Mouse (Mus musculus) heart, adult 9 months (tissue): ENCODE data around the gene Stxbp1.
A peak's percentile ranks its signal among the peaks of the same experiment; 100 is the strongest.
"Not testable (repeated sequence)": the region's sequence is repeated elsewhere in the genome, so short reads cannot be mapped to it uniquely, and the experiment has no call there.

Experiments
- DNase-seq, 2 experiments: peaks; one replicate each; pipeline ENCODE4 v3.0.0; 2022; ENCODE audit warnings: low spot score in 2 of 2

Stxbp1 gene

DNA sequence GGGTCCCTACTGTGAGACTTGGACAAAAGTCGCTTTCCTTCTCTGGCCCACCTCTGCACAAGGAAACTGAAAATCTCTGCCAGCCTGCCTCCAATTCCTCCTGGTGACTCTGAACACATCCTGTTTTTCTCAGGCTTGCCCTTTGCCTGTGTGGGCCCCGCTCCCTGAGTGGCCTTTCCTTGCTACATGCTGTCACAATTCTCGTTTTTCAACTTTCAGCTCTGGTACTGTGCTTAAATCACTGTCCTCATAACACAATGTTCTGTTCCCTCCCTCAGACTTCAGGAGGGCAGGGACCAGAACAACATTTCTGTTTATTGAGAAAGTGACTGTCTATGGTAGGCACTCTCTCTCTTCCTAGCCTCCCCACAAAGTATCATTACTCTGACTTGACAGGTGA, 27.0 kb upstream of the Stxbp1 start:
- no peak for DNase-seq

DNA sequence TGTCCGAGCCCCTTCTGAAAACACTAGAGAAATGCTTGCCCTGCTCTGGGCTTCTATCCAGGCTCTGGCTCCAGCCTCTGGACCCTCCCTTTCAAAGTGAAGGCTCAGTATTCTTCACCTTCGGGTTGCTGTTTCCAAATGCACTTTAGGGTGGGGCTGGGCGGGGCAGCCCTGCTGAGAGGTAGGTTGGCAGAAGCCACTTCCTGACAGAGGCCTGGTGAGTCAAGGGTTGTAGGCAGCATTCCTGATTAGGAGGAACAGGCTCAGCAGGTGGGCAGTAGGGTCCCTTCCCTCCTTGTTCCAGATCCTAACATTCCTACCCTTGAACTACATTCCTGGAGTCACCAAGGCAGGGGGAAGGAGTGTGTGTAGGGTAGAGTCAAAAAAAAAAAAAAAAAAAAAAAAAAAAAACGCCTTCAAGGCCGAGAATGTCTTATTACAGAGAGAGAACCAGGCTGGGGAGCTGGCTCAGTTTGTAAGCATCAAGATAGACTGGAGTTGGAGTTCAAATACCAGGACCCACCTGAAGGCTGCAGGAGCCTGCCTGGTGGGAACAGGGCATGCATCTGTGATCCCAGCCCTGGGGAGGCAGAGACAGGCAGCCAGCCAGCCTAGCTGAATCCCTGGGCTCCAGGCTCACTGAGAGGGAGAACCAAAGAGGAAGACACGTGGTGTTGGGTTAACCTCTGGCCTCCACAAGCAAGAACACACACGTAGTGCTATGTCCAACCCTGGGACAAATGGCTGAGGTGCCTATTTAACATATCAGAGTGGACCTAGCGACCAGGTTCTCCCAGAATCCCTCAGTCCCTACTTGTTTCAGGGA, 23.4 kb upstream of the Stxbp1 start:
- no peak for DNase-seq

DNA sequence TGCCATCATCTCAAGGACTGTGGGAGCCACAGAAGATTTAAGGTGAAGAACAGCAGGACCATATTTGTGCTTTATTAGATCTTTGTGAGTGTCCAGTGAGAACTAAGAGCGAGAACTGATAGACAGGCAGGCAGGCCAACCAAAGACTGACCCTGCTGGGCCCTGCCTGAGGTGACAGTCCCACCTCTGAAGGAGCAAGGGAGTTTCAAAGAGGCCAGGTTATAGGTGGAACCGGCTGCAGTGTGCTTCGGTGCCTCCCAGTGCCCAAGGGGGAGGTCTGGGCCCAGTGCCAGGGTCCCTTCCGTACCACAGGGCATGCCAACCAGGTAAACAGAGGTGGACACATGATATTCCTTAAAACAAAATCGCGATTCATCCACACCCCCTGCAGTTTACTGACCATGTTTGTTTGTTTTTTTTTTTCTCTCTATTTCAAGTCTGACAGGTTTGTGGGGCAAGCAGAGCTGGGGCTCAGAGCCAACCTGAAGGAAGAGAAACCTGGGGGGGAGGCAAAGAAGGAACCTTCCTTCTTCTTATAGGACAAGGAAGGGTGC, 22.8 kb upstream of the Stxbp1 start:
- DNase-seq = no peak

DNA sequence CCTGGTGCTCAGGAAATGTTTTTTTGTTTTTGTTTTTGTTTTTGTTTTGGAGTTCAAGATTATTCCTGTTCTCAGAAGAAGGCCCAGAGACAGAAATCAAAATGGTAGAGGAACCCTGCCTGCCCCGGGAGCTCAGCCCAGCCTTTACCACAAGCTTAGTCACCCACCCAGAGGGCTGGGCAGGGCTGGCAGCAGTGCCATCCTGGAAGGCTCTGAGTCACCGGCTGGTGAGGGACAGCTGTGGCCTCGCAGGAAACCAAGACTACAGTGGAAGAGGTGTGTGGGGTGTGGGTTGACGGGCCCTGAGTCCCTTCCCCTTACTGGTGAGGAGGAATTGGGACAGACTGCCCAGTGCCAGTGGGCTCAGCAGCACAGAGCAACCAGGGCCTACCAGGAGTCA, 20.3 kb upstream of the Stxbp1 start:
- no peak for DNase-seq

DNA sequence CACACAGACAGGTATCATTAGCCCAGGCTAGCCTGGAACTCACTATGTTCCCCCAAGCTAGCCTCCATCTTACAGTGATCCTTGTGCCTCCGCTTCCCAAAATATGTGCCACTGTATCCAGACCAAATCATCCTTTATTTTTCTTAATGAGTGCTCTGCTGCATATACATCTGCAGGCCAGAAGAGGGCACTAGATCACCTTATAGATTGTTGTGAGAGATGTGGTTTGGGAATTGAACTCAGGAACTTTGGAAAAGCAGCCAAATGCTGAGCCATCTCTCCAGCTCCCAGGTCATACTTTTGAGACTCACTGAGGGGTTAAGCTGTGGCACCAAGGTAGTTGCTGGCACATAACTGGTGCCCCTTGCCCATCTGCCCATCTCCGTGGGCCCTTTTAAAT, 17.7 kb upstream of the Stxbp1 start:
- no peak for DNase-seq

DNA sequence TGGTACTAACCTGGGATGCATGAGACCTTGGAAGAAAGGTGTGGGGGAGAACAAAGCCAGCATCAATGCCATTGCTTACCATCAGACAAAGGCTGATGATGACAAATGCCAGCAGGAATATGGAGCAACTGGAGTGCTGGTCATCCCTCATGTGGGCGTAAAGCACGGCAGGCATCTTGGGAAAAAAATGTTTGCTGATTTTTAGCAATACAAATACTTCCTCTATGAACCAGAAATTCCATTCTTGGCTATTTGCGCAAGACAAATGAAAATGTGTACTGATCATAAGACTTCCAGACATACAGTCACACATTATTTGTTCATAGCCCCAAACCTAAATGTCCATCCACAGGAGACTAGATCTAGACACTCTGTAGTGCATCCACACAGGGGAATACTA, 16.3 kb upstream of the Stxbp1 start:
- no peak for DNase-seq

DNA sequence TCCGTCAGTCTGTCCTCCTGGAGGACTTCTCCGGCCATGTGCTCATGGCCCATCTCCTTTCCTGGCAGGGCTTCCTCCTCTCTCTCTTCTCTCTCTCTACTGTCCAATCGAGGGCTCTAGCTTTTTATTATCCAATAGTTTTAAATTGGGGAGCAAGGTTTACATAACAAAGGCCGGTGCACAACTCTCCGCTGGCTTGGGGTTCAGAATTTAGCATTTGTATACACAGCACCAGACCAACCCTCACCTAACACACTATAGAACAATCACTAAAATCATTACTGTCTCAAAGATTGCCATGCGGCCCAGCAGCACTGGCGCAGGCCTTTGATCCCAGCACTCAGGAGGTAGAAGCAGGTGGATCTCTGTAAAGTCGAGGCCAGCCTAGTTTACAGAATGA, 13.8 kb upstream of the Stxbp1 start:
- DNase-seq = no peak

DNA sequence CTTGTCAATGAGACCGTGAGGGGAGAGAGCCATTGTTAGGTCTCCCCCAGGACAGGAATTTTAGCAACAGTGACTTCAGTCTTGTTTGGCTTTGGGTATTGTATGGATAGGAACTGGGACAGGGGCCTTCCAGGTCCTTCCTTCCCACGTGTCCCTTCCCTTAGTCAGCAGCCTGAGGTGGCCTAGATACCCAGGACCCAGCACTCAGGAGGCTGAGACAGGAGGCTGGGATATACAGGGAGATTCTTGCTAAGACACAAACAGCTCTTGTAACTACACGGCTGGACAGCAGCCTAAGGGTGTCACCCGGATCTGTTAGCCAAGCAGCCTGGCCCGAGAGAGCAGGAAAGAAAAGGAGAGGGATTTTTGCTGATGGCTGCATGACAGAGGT, 12.6 kb upstream of the Stxbp1 start:
- DNase-seq = no peak

DNA sequence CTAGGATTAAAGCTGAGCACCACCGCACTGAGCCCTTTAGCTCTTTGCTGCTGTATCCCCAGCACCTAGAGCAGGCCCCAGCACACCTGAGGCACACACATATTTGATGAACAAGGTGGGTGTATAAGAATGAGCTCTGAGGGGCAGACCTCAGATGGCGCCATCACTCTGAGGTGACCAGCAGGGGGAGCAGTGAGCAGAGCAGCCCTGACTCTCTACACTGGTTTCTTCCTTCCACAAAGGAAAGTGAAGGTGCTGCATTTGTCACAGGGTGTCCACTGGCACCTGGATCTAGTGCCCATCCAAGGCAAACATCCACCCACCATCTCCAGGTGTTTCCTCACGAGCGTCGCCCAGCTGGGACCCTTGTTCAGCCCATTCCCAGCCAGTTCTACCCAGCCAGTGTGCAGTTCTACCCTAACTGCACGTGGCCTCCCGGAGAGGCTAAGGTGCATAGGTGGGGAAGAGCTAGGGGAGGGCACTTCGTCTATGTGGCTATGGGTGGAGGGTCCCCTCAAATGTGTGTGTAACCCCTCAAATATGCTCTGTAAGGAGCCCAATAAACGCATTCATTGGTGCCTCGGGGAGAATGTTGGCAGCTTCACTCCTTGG, 12.1 kb upstream of the Stxbp1 start:
- no peak for DNase-seq

DNA sequence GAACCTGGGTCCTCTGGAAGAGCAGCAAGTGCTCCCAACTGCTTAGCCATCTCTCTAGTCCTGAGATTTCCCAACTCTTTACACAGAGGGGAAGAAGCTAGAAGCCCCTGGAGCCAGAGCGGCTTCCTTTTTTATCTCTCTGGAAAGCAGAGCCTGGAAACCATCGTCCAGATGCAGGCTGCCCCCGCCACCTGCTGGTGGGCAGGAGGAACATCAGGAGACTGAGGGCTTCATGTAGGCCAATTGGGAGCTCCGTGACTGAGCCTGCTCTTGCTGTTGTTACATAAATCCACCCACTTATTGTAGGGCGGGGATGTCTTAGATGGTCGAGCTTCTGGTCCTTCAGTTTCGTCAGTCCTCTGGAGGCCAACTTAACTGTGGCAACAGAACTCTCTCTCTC, 10.5 kb upstream of the Stxbp1 start:
- peak; percentile 83 to 87 for DNase-seq

DNA sequence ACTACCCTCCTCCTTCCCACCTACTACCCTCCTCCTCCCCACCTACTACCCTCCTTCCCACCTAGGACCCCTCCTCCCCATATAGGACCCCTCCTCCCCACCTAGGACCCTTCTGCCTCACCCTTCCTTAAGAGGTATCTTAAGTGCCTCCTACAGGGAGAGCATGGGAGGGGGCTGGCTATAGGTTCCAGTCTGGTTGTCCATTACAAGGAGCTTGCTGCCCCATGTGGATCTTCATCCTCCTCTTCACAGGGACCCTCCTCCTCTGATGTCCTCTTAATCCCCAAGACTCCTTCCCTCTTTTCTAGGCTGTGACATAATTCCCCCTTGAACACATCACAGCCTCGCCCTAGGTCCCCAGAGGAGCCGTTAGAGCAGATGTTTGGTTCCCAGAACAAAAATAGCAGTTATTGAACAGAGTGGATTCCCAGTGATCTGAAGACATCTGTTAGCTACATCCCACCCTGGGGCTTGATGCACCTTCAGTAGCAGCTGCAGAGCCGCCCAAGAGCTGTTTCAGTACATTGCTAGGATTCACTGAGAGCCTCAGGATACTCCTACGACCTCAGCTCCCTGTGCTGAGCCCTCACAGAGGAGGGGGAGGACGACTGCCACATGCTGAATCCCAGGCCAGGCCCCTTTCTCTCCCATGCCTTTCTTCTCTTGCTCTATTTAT, 8.9 kb upstream of the Stxbp1 start:
- no peak for DNase-seq

DNA sequence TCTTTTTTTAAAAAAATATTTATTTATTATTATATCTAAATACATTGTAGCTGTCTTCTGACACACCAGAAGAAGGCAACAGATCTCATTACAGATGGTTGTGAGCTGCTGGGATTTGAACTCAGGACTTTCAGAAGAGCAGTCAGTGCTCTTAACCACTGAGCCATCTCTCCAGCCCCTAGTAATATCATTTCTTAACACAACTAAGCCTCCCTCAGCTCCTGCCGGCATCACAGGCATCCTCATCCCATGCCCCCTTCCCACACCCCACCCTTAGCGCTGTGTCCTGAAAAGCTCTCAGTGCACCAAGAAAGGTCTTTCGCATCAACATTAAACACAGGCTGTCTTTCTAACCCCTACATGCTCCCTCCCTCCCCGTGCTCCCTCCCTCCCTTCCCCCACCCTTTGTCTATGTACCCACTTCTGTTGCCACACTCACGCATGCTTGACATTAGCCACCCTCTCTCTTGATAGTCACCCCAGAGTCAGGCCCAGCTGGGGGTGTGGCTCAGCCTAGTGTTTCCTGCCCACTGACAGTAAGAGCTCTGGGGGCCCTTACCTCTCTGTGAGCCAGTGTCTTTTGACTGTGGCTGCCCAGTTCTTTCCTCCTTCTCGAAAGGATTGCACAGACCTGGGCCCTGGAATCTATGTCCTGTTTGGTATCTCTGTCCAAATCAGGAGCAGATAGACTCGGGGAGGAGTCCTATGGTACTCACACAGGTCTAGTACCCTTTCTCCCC, 8.2 kb upstream of the Stxbp1 start:
- no peak for DNase-seq

DNA sequence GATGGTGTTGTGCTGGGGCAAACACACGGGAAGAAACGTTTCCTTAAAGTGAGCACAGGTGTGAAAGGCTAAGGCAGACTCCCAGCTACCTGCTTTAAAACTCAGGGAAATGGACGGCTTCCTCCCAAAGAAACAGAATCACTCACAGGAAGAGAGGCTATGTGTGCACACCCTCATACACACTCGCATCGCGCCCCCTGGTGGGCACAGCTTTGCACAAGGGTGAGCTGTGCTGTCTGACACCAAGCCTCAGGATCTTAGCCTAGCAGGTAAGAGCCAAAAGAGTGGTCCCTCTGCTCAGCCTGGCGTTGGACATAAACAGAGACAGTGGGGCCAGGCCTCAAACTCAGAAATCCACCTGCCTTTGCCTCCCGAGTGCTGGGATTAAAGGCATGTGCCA, 7.2 kb upstream of the Stxbp1 start:
- DNase-seq = peak; percentile 54 to 84

DNA sequence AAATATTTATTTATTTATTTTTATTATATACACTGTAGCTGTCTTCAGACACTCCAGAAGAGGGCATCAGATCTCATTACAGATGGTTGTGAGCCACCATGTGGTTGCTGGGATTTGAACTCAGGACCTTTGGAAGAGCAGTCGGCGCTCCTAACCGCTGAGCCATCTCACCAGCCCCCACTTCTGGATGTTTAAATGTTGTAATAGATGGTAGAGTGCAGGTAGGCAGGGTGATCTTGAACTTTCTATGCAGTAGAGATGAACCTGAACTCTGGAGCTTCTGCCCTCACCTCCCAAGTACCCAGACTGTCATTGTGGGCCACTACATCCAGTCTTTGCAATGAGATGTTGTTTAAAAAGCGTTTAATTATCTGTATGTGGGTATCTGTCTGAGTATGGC, 6.7 kb upstream of the Stxbp1 start:
- not testable (repeated sequence) for DNase-seq

DNA sequence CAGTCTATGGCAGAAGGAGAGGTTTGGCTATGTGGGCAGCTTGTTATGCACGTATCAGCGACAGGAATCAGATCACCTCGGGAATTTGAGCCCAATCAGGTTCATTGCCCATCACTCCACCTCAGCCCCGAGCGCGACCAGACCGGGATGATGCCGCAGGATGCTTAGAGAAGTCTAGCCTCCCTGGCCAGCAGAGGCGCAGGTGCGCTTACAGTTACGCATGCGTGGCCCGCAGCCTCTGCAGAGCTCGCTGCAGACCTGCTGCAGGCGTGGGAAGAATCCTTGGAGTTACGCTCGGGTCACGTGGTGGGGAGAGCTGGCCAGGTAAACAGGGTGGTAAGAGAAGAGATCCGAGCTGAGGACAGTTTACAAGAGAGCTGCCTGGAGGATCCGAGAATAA, 5.1 kb upstream of the Stxbp1 start:
- DNase-seq = no peak

DNA sequence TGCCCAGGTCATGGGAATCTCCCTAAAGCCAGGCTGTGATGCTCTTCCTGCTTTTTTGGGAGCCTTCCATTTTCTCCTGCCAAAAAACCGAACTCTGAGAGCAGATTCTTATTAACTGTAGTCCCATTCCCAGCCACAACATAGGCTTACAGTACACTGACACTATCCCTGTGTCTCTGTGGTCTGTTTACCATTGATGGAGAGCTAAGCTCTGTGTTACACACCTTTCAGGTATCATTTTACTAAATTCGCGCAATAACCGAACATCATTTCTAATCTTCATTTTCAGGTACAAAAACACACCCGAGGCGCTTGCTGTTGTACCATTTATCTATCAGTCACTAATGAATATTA, 400 bp upstream of the Stxbp1 start:
- DNase-seq = no peak

DNA sequence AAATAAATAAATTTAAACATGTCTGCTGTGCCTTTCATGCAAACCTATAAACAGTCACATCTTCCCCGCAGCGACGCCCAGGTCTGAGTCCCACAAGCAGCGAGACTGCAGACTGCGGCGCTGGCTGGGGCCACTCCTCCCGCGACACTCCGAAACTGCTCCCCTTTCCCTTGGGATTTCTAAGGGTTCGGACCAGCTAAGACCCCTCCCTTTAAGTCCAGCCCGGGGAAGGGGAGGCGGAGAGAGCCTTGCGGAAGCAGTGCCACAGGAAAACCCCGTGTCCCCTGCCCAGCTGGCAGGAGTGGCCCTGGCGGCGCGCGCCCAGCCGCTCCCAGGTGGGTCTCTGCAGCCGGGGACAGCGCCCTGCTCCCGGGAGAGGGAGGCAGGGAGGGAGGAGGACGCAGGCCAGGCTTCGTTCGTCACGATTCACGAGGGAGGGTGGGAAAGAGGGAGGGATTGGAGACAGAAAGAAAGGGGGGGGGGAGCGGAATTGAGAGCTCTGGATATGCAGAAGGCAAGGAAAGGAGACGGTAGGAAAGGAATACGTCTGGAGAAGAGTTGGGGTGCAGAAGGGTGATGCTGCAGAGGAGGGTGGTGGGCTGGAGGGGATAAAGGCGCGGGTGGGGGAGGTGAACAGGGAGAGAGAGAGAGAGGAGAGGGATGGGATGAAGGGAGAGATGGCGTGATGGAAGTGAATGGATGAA, 792 bp downstream of the Stxbp1 start:
- peak; percentile 66 to 73 for DNase-seq

DNA sequence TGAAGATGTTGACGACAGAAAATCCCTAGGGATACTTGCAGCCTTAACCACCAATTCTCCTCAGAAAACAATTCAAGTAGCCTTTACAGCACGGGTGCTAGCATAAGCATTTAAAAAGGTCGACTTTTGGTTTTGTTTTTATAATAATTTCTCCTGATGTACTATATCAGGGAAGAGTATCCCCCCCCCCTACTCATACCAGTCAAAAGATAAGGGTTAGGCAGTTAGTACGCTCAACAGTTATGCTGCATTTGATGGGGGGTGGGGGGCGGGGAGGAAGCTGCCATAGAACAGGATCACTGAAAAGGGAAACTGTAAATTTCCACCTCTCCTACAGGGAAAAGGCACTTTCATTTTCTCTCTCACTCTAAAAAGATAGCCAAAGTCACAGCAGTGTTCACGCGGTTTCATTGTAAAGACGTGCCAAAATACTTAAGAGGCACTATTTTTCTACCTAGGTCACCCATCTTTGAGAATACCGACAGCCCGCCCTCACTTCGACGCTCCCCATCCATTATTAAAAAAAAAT, 1.4 kb downstream of the Stxbp1 start:
- no peak for DNase-seq

DNA sequence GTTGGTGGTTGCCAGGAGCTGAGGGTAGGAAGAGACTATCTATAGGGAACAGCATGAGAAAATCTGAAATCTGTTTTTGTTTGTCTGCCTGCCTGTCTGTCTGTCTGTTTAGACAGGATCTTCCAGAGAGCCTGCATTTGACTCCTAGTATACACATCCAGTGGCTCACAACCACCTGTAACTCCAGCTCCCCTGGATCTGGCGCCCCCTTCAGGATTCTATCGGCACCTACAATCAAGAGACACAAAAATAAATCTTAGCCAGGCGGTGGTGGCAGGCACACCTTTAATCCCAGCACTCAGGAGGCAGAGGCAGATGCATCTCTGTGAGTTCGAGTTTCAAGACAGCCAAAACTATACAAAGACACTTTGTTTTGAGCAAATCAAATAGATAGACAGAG, 4.5 kb downstream of the Stxbp1 start:
- no peak for DNase-seq

DNA sequence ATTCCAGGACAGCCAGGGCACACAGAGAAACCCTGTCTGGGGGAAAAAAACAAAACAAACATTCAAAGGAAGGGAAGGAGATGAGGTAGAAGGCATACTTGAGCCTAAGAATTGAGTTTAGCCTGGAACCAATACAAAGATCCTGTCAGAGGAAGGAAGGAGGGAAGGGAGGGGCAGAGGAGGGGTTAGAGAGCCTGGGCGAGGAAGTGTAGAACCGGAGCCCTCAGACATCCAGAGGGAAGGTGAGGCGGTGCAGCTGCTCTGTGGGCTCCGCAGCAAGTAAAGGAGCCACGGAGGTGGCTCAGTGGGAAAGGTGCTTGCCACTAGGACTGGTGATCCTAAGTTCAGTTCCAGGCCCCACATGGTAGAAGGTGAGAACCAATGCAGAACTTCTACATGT, 5.9 kb downstream of the Stxbp1 start:
- peak in 1 of 2 experiments; percentile 44 for DNase-seq

DNA sequence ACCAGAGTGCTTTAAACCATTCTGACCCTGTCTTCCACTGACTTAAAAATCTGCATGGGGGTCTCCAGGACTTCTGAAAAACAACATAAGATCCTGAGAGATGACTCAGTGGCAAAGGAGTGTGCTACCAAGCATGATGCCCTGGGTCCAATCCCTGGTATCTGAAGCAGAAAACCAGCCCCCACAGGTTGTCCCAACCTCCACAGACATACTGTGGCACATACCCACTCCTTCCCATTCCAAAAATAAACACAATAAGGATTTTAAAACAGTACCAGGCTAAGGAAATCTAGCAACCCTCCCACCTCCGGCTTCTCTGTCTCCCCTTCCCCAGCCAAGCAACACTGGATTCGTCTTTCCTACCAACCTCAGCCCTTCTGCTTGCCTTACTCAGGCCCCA, 7.8 kb downstream of the Stxbp1 start:
- no peak for DNase-seq
